Mouse (Mus musculus): ENCODE measurements at regions not wholly inside any gene's neighbourhood (a gene's known extent, or its start where the extent isn't known, plus 50 kb on each side); places are given as distances from the start of the nearest gene placed in this dataset.

DNA sequence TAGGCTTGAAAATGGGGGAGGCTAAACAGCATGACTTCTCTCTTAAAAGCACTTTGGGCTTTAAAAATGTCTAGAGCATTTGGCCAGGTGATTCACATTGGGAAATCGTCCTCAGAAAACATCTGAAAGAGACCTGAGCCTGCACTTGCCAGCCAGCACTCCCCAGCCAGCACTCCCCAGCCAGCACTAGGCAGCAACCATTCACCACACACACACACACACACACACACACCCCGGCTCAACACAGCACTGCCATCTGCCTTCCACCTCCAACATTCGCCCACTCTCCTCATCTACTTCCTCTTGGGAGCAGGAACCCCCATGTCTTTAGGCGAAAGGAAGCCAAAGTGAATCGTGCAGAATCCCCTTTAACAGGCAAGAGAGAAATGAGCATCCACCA lies 85.4 kb downstream of the Atp23 start:
- Histone ChIP-seq H3K9ac (no peak overlapping the region), H3K4me3 (no peak overlapping the region), H3K27ac (ENCODE audit: poor library complexity, severe bottlenecking) (no peak overlapping the region), H3K9me3 (replicated peaks) (0 out of 2 replicates have a peak, but pooled peaks cover 3% of the 10 kb centered on the region), H3K36me3 (no peaks in the 10 kb centered on the region), H3K4me2 (no peak overlapping the region), H3K27me3 (replicated peaks) (no peaks in the 10 kb centered on the region), H3K4me1 (replicated peaks) (no peaks in the 10 kb centered on the region)
- no peak for ATAC-seq (ENCODE audit: insufficient number of reproducible peaks, low FRiP score)
- 70% methylated on average over 5 of the region's 5 CpGs for WGBS

DNA sequence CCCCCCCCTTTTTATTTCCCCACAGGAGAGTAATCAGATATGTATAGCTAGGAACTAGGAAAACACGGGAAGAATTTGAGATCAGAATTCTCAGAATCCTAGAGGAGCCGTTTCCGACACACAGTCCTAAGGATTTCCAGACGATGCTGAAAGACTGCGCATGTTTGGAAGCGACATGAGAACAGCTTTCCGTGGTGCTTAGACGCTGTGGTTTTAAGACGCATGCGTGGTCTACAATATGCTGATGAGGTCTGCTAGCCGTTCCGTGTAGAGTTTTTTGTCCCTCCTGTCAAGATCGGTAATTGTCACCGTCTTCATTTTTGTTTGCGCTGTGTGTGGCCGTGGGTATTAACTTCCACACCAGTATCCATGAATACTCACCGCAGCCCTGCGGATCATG lies 86.2 kb downstream of the Atp23 start:
- Histone ChIP-seq H3K9me3 (replicated peaks) (0 out of 2 replicates have a peak, but pooled peaks cover 3% of the 10 kb centered on the region), H3K4me2 (no peak overlapping the region)
- no peak for ATAC-seq (ENCODE audit: insufficient number of reproducible peaks, low FRiP score)

GRCm38 (mm10) chr10:126813051-126813593 lies 88.0 kb downstream of the Atp23 start:
- ATAC-seq (ENCODE audit: insufficient number of reproducible peaks, low FRiP score), result no peak
- no peaks in the 10 kb centered on the region for H3K36me3 ChIP-seq
- 0 out of 2 replicates have a peak, but pooled peaks cover 3% of the 10 kb centered on the region for H3K9me3 ChIP-seq (replicated peaks)
- no peak overlapping the region for H3K4me2 ChIP-seq
- H3K4me3 ChIP-seq, result no peak overlapping the region
- 81% methylated on average over 6 of the region's 6 CpGs for WGBS
- no peak overlapping the region for H3K9ac ChIP-seq
- H3K27me3 ChIP-seq (replicated peaks), result no peaks in the 10 kb centered on the region
- no peak overlapping the region for H3K27ac ChIP-seq (ENCODE audit: poor library complexity, severe bottlenecking)
- H3K4me1 ChIP-seq (replicated peaks), result 0 out of 2 replicates have a peak, but pooled peaks cover 6% of the 10 kb centered on the region

More for the DNA sequence above, 86.2 kb downstream of the Atp23 start:
- no peaks in the 10 kb centered on the region for H3K27me3 ChIP-seq (replicated peaks)
- H3K9ac ChIP-seq, result no peak overlapping the region
- H3K4me1 ChIP-seq (replicated peaks), result 0 out of 2 replicates have a peak, but pooled peaks cover 3% of the 10 kb centered on the region
- H3K36me3 ChIP-seq, result no peaks in the 10 kb centered on the region
- no peak overlapping the region for H3K4me3 ChIP-seq
- WGBS, result 89% methylated on average over 18 of the region's 18 CpGs
- H3K27ac ChIP-seq (ENCODE audit: poor library complexity, severe bottlenecking), result no peak overlapping the region

GRCm38 (mm10) chr10:126812243-126812755 lies 88.9 kb downstream of the Atp23 start:
- H3K27me3 ChIP-seq (replicated peaks), result no peaks in the 10 kb centered on the region
- no peak overlapping the region for H3K4me3 ChIP-seq
- ATAC-seq (ENCODE audit: insufficient number of reproducible peaks, low FRiP score), result no peak
- 0 out of 2 replicates have a peak, but pooled peaks cover 6% of the 10 kb centered on the region for H3K4me1 ChIP-seq (replicated peaks)
- no peaks in the 10 kb centered on the region for H3K36me3 ChIP-seq
- no peak overlapping the region for H3K27ac ChIP-seq (ENCODE audit: poor library complexity, severe bottlenecking)
- WGBS, result 69% methylated on average over 7 of the region's 7 CpGs
- H3K4me2 ChIP-seq, result no peak overlapping the region
- no peak overlapping the region for H3K9ac ChIP-seq
- 0 out of 2 replicates have a peak, but pooled peaks cover 3% of the 10 kb centered on the region for H3K9me3 ChIP-seq (replicated peaks)

DNA sequence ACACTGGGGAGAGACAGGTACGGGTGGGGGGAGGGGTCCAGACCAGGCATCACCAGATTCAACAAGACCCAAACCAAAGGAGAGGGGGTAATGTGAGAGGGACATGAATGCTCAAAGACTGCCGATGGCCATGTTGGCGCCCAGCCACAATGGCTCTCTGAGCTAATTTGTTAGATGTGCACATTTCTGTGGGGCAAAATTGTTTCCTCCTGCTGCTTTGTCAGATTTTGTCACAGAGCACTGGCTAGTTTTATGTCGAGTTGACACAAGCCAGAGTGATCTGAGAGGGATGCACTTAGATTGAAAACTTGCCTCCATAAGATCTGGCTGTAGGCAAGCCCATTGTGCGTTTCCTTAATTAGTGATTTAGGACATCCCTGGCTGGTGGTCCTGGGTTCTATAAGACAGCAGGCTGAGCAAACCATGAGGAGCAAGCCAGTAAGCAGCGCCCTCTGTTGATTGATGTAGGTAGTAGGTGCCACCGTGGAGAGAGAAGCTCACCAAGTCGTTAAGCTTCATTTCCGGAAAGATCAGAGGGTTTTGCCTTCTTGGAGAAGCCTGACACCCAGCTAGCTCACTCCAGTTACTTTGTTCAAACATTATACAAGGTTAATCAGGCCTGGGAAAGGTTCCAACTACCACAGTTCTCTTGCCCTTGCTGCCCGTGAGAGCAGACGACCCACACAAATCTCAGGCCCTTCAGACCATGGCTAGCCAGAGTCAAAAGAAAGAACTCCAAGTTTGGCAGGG lies 90.6 kb downstream of the Atp23 start:
- no peak for ATAC-seq (ENCODE audit: insufficient number of reproducible peaks, low FRiP score)
- no peaks in the 10 kb centered on the region for H3K36me3 ChIP-seq
- H3K27ac ChIP-seq (ENCODE audit: poor library complexity, severe bottlenecking), result no peak overlapping the region
- no peak overlapping the region for H3K9ac ChIP-seq
- H3K4me1 ChIP-seq (replicated peaks), result 0 out of 2 replicates have a peak, but pooled peaks cover 6% of the 10 kb centered on the region
- H3K9me3 ChIP-seq (replicated peaks), result 0 out of 2 replicates have a peak, but pooled peaks cover 3% of the 10 kb centered on the region
- no peaks in the 10 kb centered on the region for H3K27me3 ChIP-seq (replicated peaks)
- peak overlapping the region; percentile 62 for H3K4me2 ChIP-seq
- 68% methylated on average over 11 of the region's 11 CpGs for WGBS
- H3K4me3 ChIP-seq, result no peak overlapping the region

DNA sequence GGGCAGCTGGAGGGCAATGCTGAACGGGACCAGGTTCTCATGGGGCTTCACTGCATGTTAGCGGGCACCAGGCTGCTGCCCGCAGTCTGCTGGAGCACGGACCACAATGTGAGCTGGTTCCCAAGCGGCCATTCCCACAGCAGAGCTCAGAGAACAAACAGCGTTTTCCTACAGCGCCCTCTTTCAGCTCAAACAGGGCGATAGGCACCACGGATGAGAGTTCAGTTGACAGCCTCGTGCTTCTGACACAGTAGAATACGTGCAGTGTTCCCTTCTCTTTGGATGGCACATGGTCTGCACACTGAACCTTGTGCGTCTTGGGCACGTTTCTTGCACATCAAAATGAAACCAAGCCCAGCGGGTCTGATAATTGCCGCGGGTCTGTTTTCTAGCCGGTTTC lies 91.6 kb downstream of the Atp23 start:
- Histone ChIP-seq H3K27me3 (replicated peaks) (no peaks in the 10 kb centered on the region), H3K36me3 (no peaks in the 10 kb centered on the region), H3K9me3 (replicated peaks) (0 out of 2 replicates have a peak, but pooled peaks cover 3% of the 10 kb centered on the region), H3K27ac (ENCODE audit: poor library complexity, severe bottlenecking) (no peak overlapping the region), H3K4me3 (peak overlapping the region; percentile 36), H3K4me1 (replicated peaks) (0 out of 2 replicates have a peak, but pooled peaks cover 6% of the 10 kb centered on the region), H3K9ac (no peak overlapping the region), H3K4me2 (peak overlapping the region; percentile 62)
- 40% methylated on average over 17 of the region's 17 CpGs for WGBS
- ATAC-seq (ENCODE audit: insufficient number of reproducible peaks, low FRiP score), result no peak

GRCm38 (mm10) chr10:126806881-126807280 lies 94.3 kb downstream of the Atp23 start:
- no peak for ATAC-seq (ENCODE audit: insufficient number of reproducible peaks, low FRiP score)
- Histone ChIP-seq H3K27ac (ENCODE audit: poor library complexity, severe bottlenecking) (no peak overlapping the region), H3K27me3 (replicated peaks) (no peaks in the 10 kb centered on the region), H3K4me1 (replicated peaks) (0 out of 2 replicates have a peak, but pooled peaks cover 6% of the 10 kb centered on the region), H3K4me3 (no peak overlapping the region), H3K4me2 (no peak overlapping the region), H3K36me3 (no peaks in the 10 kb centered on the region), H3K9ac (no peak overlapping the region), H3K9me3 (replicated peaks) (no peaks in the 10 kb centered on the region)
- WGBS, result 73% methylated on average over 4 of the region's 4 CpGs

DNA sequence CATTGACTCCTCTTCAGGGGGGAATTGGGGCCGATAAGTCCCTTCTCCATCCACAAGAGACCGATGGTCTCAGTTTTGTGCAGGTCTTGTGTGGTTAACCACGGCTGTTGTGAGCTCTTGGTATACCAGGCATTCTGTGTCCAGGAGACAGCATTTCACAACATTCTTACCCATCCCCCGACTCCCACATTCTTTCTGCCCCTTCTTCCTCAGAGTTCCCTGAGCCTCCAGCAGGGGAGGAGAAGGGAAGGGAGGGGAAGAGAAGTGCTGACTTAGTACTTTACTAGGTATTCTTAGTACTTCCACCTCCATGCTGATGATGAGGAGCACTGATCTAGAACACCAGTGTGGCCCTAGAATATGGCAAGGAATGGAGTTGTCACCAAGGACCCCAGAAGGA lies 98.4 kb downstream of the Atp23 start:
- no peak for ATAC-seq (ENCODE audit: insufficient number of reproducible peaks, low FRiP score)
- Histone ChIP-seq H3K4me3 (no peak overlapping the region), H3K4me2 (no peak overlapping the region), H3K9me3 (replicated peaks) (no peaks in the 10 kb centered on the region), H3K27ac (ENCODE audit: poor library complexity, severe bottlenecking) (no peak overlapping the region), H3K27me3 (replicated peaks) (no peaks in the 10 kb centered on the region), H3K36me3 (no peaks in the 10 kb centered on the region), H3K9ac (no peak overlapping the region), H3K4me1 (replicated peaks) (no peaks in the 10 kb centered on the region)
- whole genome bisulfite sequencing, result 65% methylated on average over 4 of the region's 4 CpGs

DNA sequence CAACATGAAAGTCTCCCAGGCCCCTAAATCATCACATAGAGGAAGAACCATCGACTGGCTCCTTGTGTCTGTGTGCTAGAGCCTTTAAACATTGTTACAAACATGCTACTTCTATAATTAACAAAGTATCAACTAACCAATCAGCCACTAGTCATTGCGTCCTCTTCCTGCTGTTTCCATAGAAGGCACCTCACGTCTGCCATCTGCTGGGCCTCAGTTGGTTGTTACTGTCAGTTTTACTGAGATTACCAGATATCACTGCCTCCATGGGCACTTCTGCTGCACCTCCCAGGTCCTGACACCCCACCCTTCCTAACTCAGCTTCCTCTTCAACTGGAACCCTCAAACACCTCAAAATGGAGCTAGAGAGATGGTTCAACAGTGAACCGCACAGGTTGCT lies 101.8 kb downstream of the Atp23 start:
- Histone ChIP-seq H3K4me1 (replicated peaks) (no peaks in the 10 kb centered on the region), H3K27me3 (replicated peaks) (no peaks in the 10 kb centered on the region), H3K27ac (ENCODE audit: poor library complexity, severe bottlenecking) (no peak overlapping the region), H3K36me3 (no peaks in the 10 kb centered on the region), H3K9me3 (replicated peaks) (no peaks in the 10 kb centered on the region), H3K4me3 (no peak overlapping the region), H3K9ac (no peak overlapping the region), H3K4me2 (no peak overlapping the region)
- 49% methylated on average over 4 of the region's 4 CpGs for WGBS
- no peak for ATAC-seq (ENCODE audit: insufficient number of reproducible peaks, low FRiP score)

DNA sequence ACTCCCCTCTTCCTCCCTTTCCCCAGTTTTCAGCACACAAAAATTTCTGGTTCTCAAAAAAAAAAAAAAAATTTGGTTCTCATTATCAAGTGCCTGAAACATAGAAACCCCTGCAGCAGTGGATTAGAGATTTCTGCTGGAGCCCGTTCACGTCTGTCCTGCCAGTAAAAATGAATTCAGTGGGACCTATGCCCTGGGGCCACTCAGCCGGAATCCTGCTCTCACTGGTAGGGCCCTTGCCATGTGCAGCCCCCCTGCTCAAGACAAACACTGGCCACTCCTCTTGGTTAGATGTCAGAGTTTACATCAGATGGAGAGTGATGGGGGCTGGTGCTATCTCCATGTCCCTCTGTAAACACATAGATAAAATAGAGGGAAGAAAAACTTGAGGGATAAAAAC lies 108.0 kb downstream of the Atp23 start:
- no peaks in the 10 kb centered on the region for H3K9me3 ChIP-seq (replicated peaks)
- H3K4me3 ChIP-seq, result no peak overlapping the region
- 59% methylated on average over 3 of the region's 3 CpGs for WGBS
- ATAC-seq (ENCODE audit: insufficient number of reproducible peaks, low FRiP score), result no peak
- H3K4me1 ChIP-seq (replicated peaks), result no peaks in the 10 kb centered on the region; the same call in 1 of the 2 replicates
- H3K27ac ChIP-seq (ENCODE audit: poor library complexity, severe bottlenecking), result no peak overlapping the region
- H3K36me3 ChIP-seq, result no peaks in the 10 kb centered on the region
- no peak overlapping the region for H3K4me2 ChIP-seq
- H3K9ac ChIP-seq, result no peak overlapping the region
- H3K27me3 ChIP-seq (replicated peaks), result no peaks in the 10 kb centered on the region

- ATAC-seq (ENCODE audit: insufficient number of reproducible peaks, low FRiP score), result no peak
- H3K4me3 ChIP-seq, result no peak overlapping the region
- WGBS, result 40% methylated on average over 10 of the region's 10 CpGs
Measured at GRCm38 (mm10) chr10:126792371-126792835, 108.8 kb downstream of the Atp23 start.

More at GRCm38 (mm10) chr10:126792371-126792835, 108.8 kb downstream of the Atp23 start:
- Histone ChIP-seq H3K27ac (ENCODE audit: poor library complexity, severe bottlenecking) (no peak overlapping the region), H3K9ac (no peak overlapping the region), H3K36me3 (no peaks in the 10 kb centered on the region), H3K27me3 (replicated peaks) (no peaks in the 10 kb centered on the region), H3K4me1 (replicated peaks) (no peaks in the 10 kb centered on the region; the same call in 1 of the 2 replicates), H3K4me2 (0 out of 2 replicates have a peak overlapping the region, but pooled peaks have one; percentile 0), H3K9me3 (replicated peaks) (no peaks in the 10 kb centered on the region)

Measured in heart, embryonic 12.5 days (tissue).